In the genomic region with DNA sequence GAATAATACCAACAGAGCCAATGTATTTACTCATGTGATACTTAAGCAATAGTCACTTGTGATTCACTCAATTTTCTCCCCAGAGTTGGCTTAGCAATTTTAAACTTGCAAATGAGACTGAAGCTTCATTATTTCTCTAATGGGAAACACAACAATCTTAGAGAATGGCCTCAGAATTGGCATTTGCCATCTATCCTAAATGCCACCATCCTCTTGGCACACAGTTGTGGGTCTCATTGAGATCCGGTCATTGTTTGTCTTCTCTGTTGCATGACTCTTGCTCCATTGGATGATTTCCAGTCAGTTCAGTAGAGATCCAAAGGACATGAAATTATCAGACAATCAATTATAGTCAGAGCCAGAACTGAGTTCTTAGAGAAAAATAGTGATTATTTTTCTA, we compare ENCODE assay signal across 19 mouse cellular contexts.
"Had no signal": no experiment of that assay in that cellular context is flagged by ENCODE, and none has a peak within 500 bp of the region (broad histone marks: within the 10 kb centered on the region; RNA-seq: fewer than 3 reads in every experiment).

No protein-coding gene starts in this region.

- H3K4me3 ChIP-seq: liver, embryonic 15.5 days; lung, embryonic 15.5 days; megakaryocyte, embryonic 14.5 days; neural tube, embryonic 12.5 days; stomach, embryonic 15.5 days had no signal

- DNase-seq: liver, postnatal 0 days; lung, adult 2 months; lung, postnatal 14 days; midbrain, embryonic 14.5 days; right cerebral cortex, postnatal 25 days; right cerebral cortex, postnatal 4 days; thymus, adult 2 months; thymus, postnatal 25 days; thymus, postnatal 4 days had no signal

- H3K4me1 ChIP-seq: liver, embryonic 15.5 days; lung, embryonic 15.5 days; megakaryocyte, embryonic 14.5 days; neural tube, embryonic 12.5 days; stomach, embryonic 15.5 days had no signal

- H3K4me2 ChIP-seq: liver, embryonic 15.5 days; lung, embryonic 15.5 days; midbrain, embryonic 11.5 days; neural tube, embryonic 12.5 days; stomach, embryonic 15.5 days had no signal

- H3K36me3 ChIP-seq: liver, embryonic 15.5 days; lung, embryonic 15.5 days; neural tube, embryonic 12.5 days; stomach, embryonic 15.5 days had no signal

- H3K9ac ChIP-seq: liver, embryonic 15.5 days; liver, postnatal 0 days; lung, embryonic 15.5 days; neural tube, embryonic 12.5 days; stomach, embryonic 15.5 days had no signal

- ATAC-seq: liver, postnatal 0 days; lung, postnatal 0 days; midbrain, embryonic 16.5 days had no signal

- H3K27ac ChIP-seq: liver, embryonic 15.5 days; lung, embryonic 15.5 days; macrophage; neural tube, embryonic 12.5 days; stomach, embryonic 15.5 days; stomach, postnatal 0 days had no signal

- H3K27me3 ChIP-seq: liver, embryonic 15.5 days; lung, embryonic 15.5 days; megakaryocyte, embryonic 14.5 days; neural tube, embryonic 12.5 days; stomach, embryonic 15.5 days had no signal

- H3K9me3 ChIP-seq: liver, embryonic 15.5 days; lung, embryonic 15.5 days; megakaryocyte, embryonic 14.5 days; neural tube, embryonic 12.5 days; stomach, embryonic 15.5 days had no signal
